Mouse (Mus musculus) gastrocnemius, adult 8-10 months (tissue): Measurements from ENCODE around the gene Chmp6. TPM values are rescaled to one million over a fixed set of nuclear protein-coding genes. Genes with fewer than 3 reads are reported as not detected.

Experiments
- DNase-seq, 2 experiments: peaks; one replicate each; pipeline ENCODE4 v3.0.0; 2022; ENCODE audit warnings: low spot score in 2 of 2
- total RNA-seq, 4 experiments: library from RNA; stranded (reverse); gene quantifications; 2 replicates each; pipeline ENCODE4 v1.2.4; 2022

Chmp6 gene
- total RNA-seq, 4 experiments from 2014 or later = 26.4 to 32.0 (median 30.1) TPM

GRCm38 (mm10) chr11:119907711-119908110 is 5.5 kb upstream of the Chmp6 start:
- no peak for DNase-seq

- DNase-seq = no peak
These were observed 3.8 kb upstream of the Chmp6 start for GRCm38 (mm10) chr11:119909436-119909835.

- no peak for DNase-seq
These were observed 396 bp upstream of the Chmp6 start for GRCm38 (mm10) chr11:119912845-119913244.

- DNase-seq = no peak
These were observed 684 bp downstream of the Chmp6 start for GRCm38 (mm10) chr11:119913935-119914314.

GRCm38 (mm10) chr11:119914381-119914780 is 1.1 kb downstream of the Chmp6 start:
- no peak for DNase-seq

GRCm38 (mm10) chr11:119915666-119916065 is 2.4 kb downstream of the Chmp6 start:
- no peak for DNase-seq

- no peak for DNase-seq
These were observed 3.0 kb downstream of the Chmp6 start for GRCm38 (mm10) chr11:119916102-119916790.

- no peak for DNase-seq
These were observed 3.7 kb downstream of the Chmp6 start for GRCm38 (mm10) chr11:119916834-119917469.

- DNase-seq = no peak
These were observed 5.3 kb downstream of the Chmp6 start for GRCm38 (mm10) chr11:119918521-119918920.

GRCm38 (mm10) chr11:119919432-119919831 is 6.2 kb downstream of the Chmp6 start:
- no peak for DNase-seq

GRCm38 (mm10) chr11:119919897-119920296 is 6.7 kb downstream of the Chmp6 start:
- DNase-seq = peak; percentile 53 to 54

GRCm38 (mm10) chr11:119920668-119921067 is 7.4 kb downstream of the Chmp6 start:
- DNase-seq = no peak

GRCm38 (mm10) chr11:119925176-119925575 is 11.9 kb downstream of the Chmp6 start:
- DNase-seq = no peak

GRCm38 (mm10) chr11:119926762-119927161 is 13.5 kb downstream of the Chmp6 start:
- no peak for DNase-seq

- no peak for DNase-seq
These were observed 14.9 kb downstream of the Chmp6 start for GRCm38 (mm10) chr11:119928023-119928681.

GRCm38 (mm10) chr11:119929603-119930265 is 16.5 kb downstream of the Chmp6 start:
- no peak for DNase-seq

GRCm38 (mm10) chr11:119931809-119932208 is 18.6 kb downstream of the Chmp6 start:
- no peak for DNase-seq

GRCm38 (mm10) chr11:119933142-119933541 is 19.9 kb downstream of the Chmp6 start:
- DNase-seq = peak; percentile 28 to 51

- no peak for DNase-seq
These were observed 20.8 kb downstream of the Chmp6 start for GRCm38 (mm10) chr11:119933819-119934583.

- DNase-seq = no peak
These were observed 21.5 kb downstream of the Chmp6 start for GRCm38 (mm10) chr11:119934773-119935172.

GRCm38 (mm10) chr11:119935457-119935856 is 22.2 kb downstream of the Chmp6 start:
- peak; percentile 38 to 44 for DNase-seq
